Mouse (Mus musculus): ENCODE results near the gene Chst3. TPM values are rescaled to one million over a fixed set of nuclear protein-coding genes. Genes with fewer than 3 reads are reported as not detected.
A peak's percentile ranks its signal among the peaks of the same experiment; 100 is the strongest.

Gene Chst3
- polyA plus RNA-seq, 2 experiments: 0.09 to 0.13 TPM

DNA sequence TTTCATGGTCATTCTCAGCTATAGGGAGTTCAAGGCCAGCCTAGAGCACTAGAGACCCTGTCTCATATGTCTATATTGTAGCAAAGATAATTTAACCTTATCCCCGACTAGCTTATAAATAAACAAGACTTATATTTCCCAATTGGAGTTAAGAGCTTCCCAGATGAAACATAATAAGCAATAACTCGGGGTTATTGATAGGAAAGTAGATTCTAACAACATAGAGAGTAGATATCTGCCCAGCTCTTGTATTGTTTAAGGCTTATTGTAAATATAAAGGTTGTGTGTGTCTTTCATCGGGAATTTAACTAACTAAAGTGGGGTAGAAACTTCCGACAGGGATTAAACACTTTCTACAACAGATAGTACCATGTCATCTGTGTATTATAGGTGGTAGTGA is 1.5 kb upstream of the Chst3 start:
- no peak for DNase-seq (ENCODE audit: low read depth in 3 of 3, low spot score in 3 of 3)
- H3K27me3 ChIP-seq (ENCODE audit: control insufficient read depth, insufficient read depth, low read length): peaks cover 33% of the 10 kb centered on the region
- H3K4me2 ChIP-seq (ENCODE audit: low read depth): no peak overlapping the region

DNA sequence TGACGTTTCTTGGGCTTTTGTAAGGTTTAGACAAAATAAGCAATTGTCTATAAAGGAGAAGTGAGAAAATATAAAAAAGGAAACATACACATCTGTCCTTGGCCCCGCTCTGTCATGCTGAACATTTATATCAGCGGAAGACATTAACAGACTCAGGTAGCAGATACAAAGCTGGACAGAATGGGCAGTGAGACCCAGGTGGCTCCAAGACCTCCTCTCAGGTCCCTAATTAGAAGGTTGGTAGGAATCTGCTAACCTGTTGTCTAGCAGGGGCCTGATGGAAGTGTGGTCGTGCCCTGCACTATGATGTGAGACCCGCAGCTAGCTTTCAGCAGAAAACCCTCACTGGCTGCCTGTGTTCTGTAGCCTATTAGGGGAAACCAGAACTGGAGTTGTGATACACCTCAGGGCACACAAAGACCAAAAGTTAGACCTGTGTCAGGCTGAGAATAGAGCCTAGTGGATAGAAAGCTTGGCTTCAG is 1.0 kb upstream of the Chst3 start:
- Histone ChIP-seq H3K4me1 (replicated peaks; ENCODE audit: control insufficient read depth in 2 of 2, insufficient read depth in 2 of 2, low read length in 1 of 2) (no peaks in the 10 kb centered on the region), H3K36me3 (replicated peaks; ENCODE audit: control insufficient read depth, insufficient read depth, low read depth) (no peaks in the 10 kb centered on the region), H3K27ac (no peak overlapping the region), H3K4me2 (ENCODE audit: low read depth) (no peak overlapping the region), H3K9me3 (ENCODE audit: control insufficient read depth, low read length) (no peaks in the 10 kb centered on the region), H3K4me3 (ENCODE audit: insufficient read depth in 1 of 2, low read depth in 2 of 2, low read length in 2 of 2) (no peak overlapping the region), H3K9ac (replicated peaks) (no peak overlapping the region), H3K27me3 (ENCODE audit: control insufficient read depth, insufficient read depth, low read length) (peaks cover 33% of the 10 kb centered on the region)
- no peak for DNase-seq (ENCODE audit: low read depth in 3 of 3, low spot score in 3 of 3)
- no peak for ATAC-seq (ENCODE audit: insufficient read depth)
- WGBS (ENCODE audit: insufficient replicate concordance): 54% methylated on average over 5 of the region's 5 CpGs
- TF ChIP-seq CTCF (IDR thresholded peaks at IDR 0.05; ENCODE audit: low read depth) (no peak), EP300 (IDR thresholded peaks at IDR 0.05; ENCODE audit: low read depth) (no peak)

More for the DNA sequence above, 1.5 kb upstream of the Chst3 start:
- TF ChIP-seq CTCF (IDR thresholded peaks at IDR 0.05; ENCODE audit: low read depth) (no peak), EP300 (IDR thresholded peaks at IDR 0.05; ENCODE audit: low read depth) (no peak)
- no peak overlapping the region for H3K9ac ChIP-seq (replicated peaks)
- no peaks in the 10 kb centered on the region for H3K36me3 ChIP-seq (replicated peaks; ENCODE audit: control insufficient read depth, insufficient read depth, low read depth)
- H3K4me1 ChIP-seq (replicated peaks; ENCODE audit: control insufficient read depth in 2 of 2, insufficient read depth in 2 of 2, low read length in 1 of 2): no peaks in the 10 kb centered on the region
- H3K4me3 ChIP-seq (ENCODE audit: insufficient read depth in 1 of 2, low read depth in 2 of 2, low read length in 2 of 2): no peak overlapping the region
- H3K27ac ChIP-seq: no peak overlapping the region
- 56% methylated on average over 4 of the region's 4 CpGs for WGBS (ENCODE audit: insufficient replicate concordance)
- no peak for ATAC-seq (ENCODE audit: insufficient read depth)
- no peaks in the 10 kb centered on the region for H3K9me3 ChIP-seq (ENCODE audit: control insufficient read depth, low read length)

DNA sequence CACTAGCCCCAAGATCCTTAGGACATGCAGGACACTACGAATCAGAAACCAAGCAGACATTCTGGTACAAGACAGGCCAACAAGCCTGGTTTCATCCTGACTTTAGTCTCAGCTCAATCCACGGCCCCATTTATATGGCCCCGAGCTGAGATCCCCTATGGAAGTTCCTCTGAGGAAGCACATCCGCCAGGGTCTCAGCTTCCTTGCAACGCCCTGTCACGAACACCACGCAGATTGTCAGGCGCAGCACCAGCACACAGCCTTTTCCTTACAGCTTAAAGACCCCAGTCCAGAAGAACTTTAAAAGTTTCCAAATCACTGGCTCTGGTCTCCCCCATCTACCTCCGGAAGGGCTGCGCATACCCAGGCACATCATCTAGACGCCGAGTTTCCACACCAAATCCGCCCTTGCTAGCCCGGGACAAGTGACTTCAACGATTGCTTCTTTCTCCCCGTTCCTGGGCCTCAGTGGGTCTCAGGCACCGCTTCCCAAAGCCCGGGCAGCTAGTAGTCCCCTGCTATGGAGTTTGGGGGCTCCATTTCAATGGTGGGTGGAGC is 948 bp downstream of the Chst3 start:
- no peak for DNase-seq (ENCODE audit: low read depth in 3 of 3, low spot score in 3 of 3)
- no peaks in the 10 kb centered on the region for H3K9me3 ChIP-seq (ENCODE audit: control insufficient read depth, low read length)
- no peak overlapping the region for H3K9ac ChIP-seq (replicated peaks)
- no peaks in the 10 kb centered on the region for H3K36me3 ChIP-seq (replicated peaks; ENCODE audit: control insufficient read depth, insufficient read depth, low read depth)
- no peak overlapping the region for H3K27ac ChIP-seq
- peak overlapping the region; percentile 29 for H3K4me2 ChIP-seq (ENCODE audit: low read depth)
- no peak for ATAC-seq (ENCODE audit: insufficient read depth)
- TF ChIP-seq EP300 (IDR thresholded peaks at IDR 0.05; ENCODE audit: low read depth): no peak
- TF ChIP-seq CTCF (IDR thresholded peaks at IDR 0.05; ENCODE audit: low read depth): no peak
- WGBS (ENCODE audit: insufficient replicate concordance): 5% methylated on average over 18 of the region's 18 CpGs
- no peaks in the 10 kb centered on the region for H3K4me1 ChIP-seq (replicated peaks; ENCODE audit: control insufficient read depth in 2 of 2, insufficient read depth in 2 of 2, low read length in 1 of 2)
- peaks cover 33% of the 10 kb centered on the region for H3K27me3 ChIP-seq (ENCODE audit: control insufficient read depth, insufficient read depth, low read length)
- H3K4me3 ChIP-seq (ENCODE audit: insufficient read depth in 1 of 2, low read depth in 2 of 2, low read length in 2 of 2): peak overlapping the region; percentile 2 to 40; a peak in 3 of 4 replicates

DNA sequence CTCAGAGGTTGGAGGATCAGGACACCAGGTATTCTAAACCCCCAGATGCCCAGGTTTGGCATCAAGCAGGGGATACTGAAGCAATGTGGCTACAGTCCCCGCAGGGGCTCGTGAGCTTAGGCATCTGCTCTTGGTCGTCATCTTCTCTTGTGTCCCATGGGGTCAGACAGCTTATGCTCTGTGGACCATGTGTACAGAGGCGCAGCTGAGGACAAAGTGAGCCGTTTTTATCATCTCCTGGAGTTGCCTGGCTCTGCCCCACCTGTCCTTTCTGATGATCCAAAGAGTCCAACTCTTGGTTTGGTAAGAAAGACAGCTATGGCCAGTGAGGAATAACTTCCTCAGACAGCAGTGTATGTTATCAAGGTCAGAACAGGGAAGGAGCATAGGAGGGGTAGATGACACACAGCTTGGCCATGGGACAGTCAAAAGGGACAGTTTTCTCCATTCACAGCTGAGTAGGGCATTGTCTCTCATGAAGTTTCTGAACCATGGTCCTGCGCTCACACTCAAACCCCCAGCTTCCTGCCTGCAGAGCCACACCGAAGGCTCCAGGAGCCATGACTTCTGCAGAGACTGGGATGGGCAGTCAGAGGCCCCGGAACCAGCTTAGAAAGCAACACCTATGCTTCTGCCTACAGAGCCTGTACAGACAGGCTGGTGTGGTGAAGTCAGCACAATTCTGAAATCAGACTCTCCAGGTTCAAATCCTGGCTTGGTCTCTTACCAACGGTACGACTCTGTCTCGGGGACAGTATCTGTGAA is 2.5 kb downstream of the Chst3 start:
- ATAC-seq (ENCODE audit: insufficient read depth) (no peak), DNase-seq (ENCODE audit: low read depth in 3 of 3, low spot score in 3 of 3) (no peak)
- Histone ChIP-seq H3K36me3 (replicated peaks; ENCODE audit: control insufficient read depth, insufficient read depth, low read depth) (no peaks in the 10 kb centered on the region), H3K4me2 (ENCODE audit: low read depth) (no peak overlapping the region), H3K4me3 (ENCODE audit: insufficient read depth in 1 of 2, low read depth in 2 of 2, low read length in 2 of 2) (no peak overlapping the region), H3K27me3 (ENCODE audit: control insufficient read depth, insufficient read depth, low read length) (peaks cover 33% of the 10 kb centered on the region), H3K9ac (replicated peaks) (no peak overlapping the region), H3K4me1 (replicated peaks; ENCODE audit: control insufficient read depth in 2 of 2, insufficient read depth in 2 of 2, low read length in 1 of 2) (no peaks in the 10 kb centered on the region), H3K27ac (no peak overlapping the region), H3K9me3 (ENCODE audit: control insufficient read depth, low read length) (no peaks in the 10 kb centered on the region)
- TF ChIP-seq CTCF (IDR thresholded peaks at IDR 0.05; ENCODE audit: low read depth) (no peak), EP300 (IDR thresholded peaks at IDR 0.05; ENCODE audit: low read depth) (no peak)
- WGBS (ENCODE audit: insufficient replicate concordance): 62% methylated on average over 11 of the region's 11 CpGs
